Mouse (Mus musculus): Measurements from ENCODE around the gene Sgf29.

DNA sequence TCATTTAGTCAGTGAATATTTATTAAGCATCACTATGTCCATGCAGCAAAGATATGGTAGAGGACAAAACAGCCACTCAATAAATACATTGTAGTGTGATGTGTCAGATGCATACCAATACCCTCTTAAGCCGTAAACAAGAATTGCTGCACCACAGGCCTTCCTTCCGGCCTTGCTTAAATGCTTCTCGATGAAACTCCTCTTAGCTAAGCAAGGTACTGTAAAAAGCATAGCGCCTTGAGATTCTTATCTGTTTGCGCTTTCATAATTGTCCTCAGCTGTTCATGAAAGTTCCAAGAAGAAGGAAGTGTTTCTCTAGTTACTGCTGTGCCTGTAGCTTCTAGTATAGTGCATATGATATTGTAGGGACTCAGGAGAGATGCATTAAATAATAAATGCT, 42.5 kb upstream of the Sgf29 start:
- TF ChIP-seq CTCF (IDR thresholded peaks at IDR 0.05; ENCODE audit: low read depth, low read length), result no peak
- no peak for TF ChIP-seq POLR2A (IDR thresholded peaks at IDR 0.05; ENCODE audit: borderline replicate concordance, low read depth, low read length)

Measured in bone marrow macrophage, adult 2 months (primary cell).